In genomic region chr16:57116066-57116465, GRCm38 (mm10) we compare ENCODE assay signal across 11 mouse cellular contexts. TPM values are rescaled to one million over a fixed set of nuclear protein-coding genes. Genes with fewer than 3 reads are reported as not detected.
DNase-seq lines count a peak whose midpoint lies in the region; ATAC-seq lines count a peak whose summit lies in the region.
"Had no signal": no experiment of that assay in that cellular context is flagged by ENCODE, and none has a peak within 500 bp of the region (broad histone marks: within the 10 kb centered on the region; RNA-seq: fewer than 3 reads in every experiment).

No protein-coding gene starts in this region.

- intact Hi-C loops in heart, postnatal 14 days (cut with DNase I) = no loop called here

- ATAC-seq in erythroid progenitor cell, adult 5-6 weeks (replicated peaks; ENCODE audit: low FRiP score, poor library complexity, severe bottlenecking) = no peak

- DNase-seq in kidney, adult 9 months = peak; percentile 48
- no peak for DNase-seq in kidney, postnatal 14 days
- DNase-seq in A20 (ENCODE audit: low read depth, low spot score) = peak; percentile 48
- DNase-seq in ES-CJ7 (ENCODE audit: low read depth, low spot score) = peak; percentile 41
- peak; percentile 63 for DNase-seq in induced T-regulatory cell, adult 2 months (ENCODE audit: low read depth)
- DNase-seq in urinary bladder, postnatal 14 days (ENCODE audit: low spot score) = no peak
- no peak for DNase-seq in heart, postnatal 14 days
- DNase-seq: cerebellum, postnatal 25 days; right cerebral cortex, postnatal 4 days; thymus, postnatal 14 days had no signal

RNA-seq across cellular contexts. Expression of gene Tomm70a, which starts 5.4 kb away (rescaled TPM):
- total RNA-seq in heart, postnatal 14 days (2021) = 10 to 100 TPM; 45.8 to 50.0 TPM
- total RNA-seq in erythroid progenitor cell, adult 5-6 weeks (2015; ENCODE audit: low replicate concordance) = 16.8 and 21.3 TPM in 2 replicates
- total RNA-seq in erythroid progenitor cell, adult 5-6 weeks (2017; ENCODE audit: low replicate concordance) = 11.4 and 18.1 TPM in 2 replicates

RNA-seq across cellular contexts. Expression of gene Tmem45a2, which starts 44.9 kb away (rescaled TPM):
- not detected for total RNA-seq in heart, postnatal 14 days (2021)
- total RNA-seq in erythroid progenitor cell, adult 5-6 weeks (2015; ENCODE audit: low replicate concordance) = not detected in 2 replicates
- not detected in 2 replicates for total RNA-seq in erythroid progenitor cell, adult 5-6 weeks (2017; ENCODE audit: low replicate concordance)

RNA-seq across cellular contexts. Expression of gene Nit2, which starts 51.1 kb away (rescaled TPM):
- 10 to 100 TPM; 29.9 to 32.1 TPM for total RNA-seq in heart, postnatal 14 days (2021)
- total RNA-seq in erythroid progenitor cell, adult 5-6 weeks (2015; ENCODE audit: low replicate concordance) = 10.8 and 14.7 TPM in 2 replicates
- total RNA-seq in erythroid progenitor cell, adult 5-6 weeks (2017; ENCODE audit: low replicate concordance) = 0.39 TPM in 1 of 2 replicates, not detected in the other

Comparison
In these comparisons a context has a peak if more than half of its experiments do, and no peak if none do; other contexts are left out.
1. DNase-seq: peak in kidney, adult 9 months (single experiment), A20 (single experiment), ES-CJ7 (single experiment) and induced T-regulatory cell, adult 2 months (single experiment); none in kidney, postnatal 14 days (single experiment), urinary bladder, postnatal 14 days (single experiment) and heart, postnatal 14 days (0 of 2).